Comparison of ENCODE assay signal across 9 mouse cellular contexts in genomic region chr1:119457993-119458605, GRCm38 (mm10). TPM values are rescaled to one million over a fixed set of nuclear protein-coding genes. Genes with fewer than 3 reads are reported as not detected.
DNase-seq lines count a peak whose midpoint lies in the region; ATAC-seq and TF ChIP-seq lines count a peak whose summit lies in the region.
"Had no signal": no experiment of that assay in that cellular context is flagged by ENCODE, and none has a peak within 500 bp of the region (broad histone marks: within the 10 kb centered on the region; RNA-seq: fewer than 3 reads in every experiment).

No protein-coding gene starts in this region.

- peak; percentile 62 for DNase-seq in CD4-positive helper T cell, adult 2 months (ENCODE audit: low read depth, low spot score)
- DNase-seq in embryo, embryonic 10 days (ENCODE audit: low spot score): peak; percentile 83
- DNase-seq in gastrocnemius, postnatal 25 days: peak; percentile 24
- DNase-seq in kidney, adult 9 months: peak; percentile 76
- DNase-seq in limb, embryonic 14.5 days (ENCODE audit: low spot score): peak; percentile 87
- peak; percentile 67 for DNase-seq in neural tube, embryonic 11.5 days (ENCODE audit: low spot score)
- peak; percentile 64 for DNase-seq in thymus, adult 2 months
- DNase-seq: liver, embryonic 13.5 days had no signal

- H3K27ac ChIP-seq in limb, embryonic 14.5 days (replicated peaks; ENCODE audit: low read depth, low read length): peak overlapping the region; percentile 38; the same call in 1 of the 2 replicates
- no peak overlapping the region for H3K27ac ChIP-seq in neural tube, embryonic 11.5 days (ENCODE audit: low read depth, low read length)
- H3K27ac ChIP-seq in thymus, adult 2 months (ENCODE audit: control insufficient read depth, insufficient read depth, low read length): no peak overlapping the region
- H3K27ac ChIP-seq: liver, embryonic 13.5 days had no signal

- no peak for TF ChIP-seq CTCF in thymus, adult 2 months (IDR thresholded peaks at IDR 0.05; ENCODE audit: borderline replicate concordance, control insufficient read depth, extremely low read depth, insufficient read depth, low read length, poor library complexity)

- 4% methylated on average over 10 of the region's 10 CpGs for WGBS in limb, embryonic 14.5 days
- WGBS in neural tube, embryonic 11.5 days: 18% methylated on average over 10 of the region's 10 CpGs
- WGBS in thymus, adult 2 months: 15% methylated on average over 10 of the region's 10 CpGs

- H3K27me3 ChIP-seq in limb, embryonic 14.5 days (ENCODE audit: control insufficient read depth, insufficient read depth, low read length): no peaks in the 10 kb centered on the region
- no peaks in the 10 kb centered on the region for H3K27me3 ChIP-seq in neural tube, embryonic 11.5 days (ENCODE audit: control insufficient read depth, insufficient read depth, low read length)
- no peaks in the 10 kb centered on the region for H3K27me3 ChIP-seq in thymus, adult 2 months (ENCODE audit: control insufficient read depth, insufficient read depth, low read length)

- ATAC-seq in activated CD4-positive, CD25-positive, alpha-beta regulatory T cell, adult 4 months: peak; percentile 61
- ATAC-seq in limb, embryonic 14.5 days (ENCODE audit: low FRiP score, low read depth): peak; percentile 62
- no peak for ATAC-seq in neural tube, embryonic 11.5 days (ENCODE audit: insufficient read depth, low FRiP score, low TSS enrichment)

- no peak overlapping the region for H3K4me3 ChIP-seq in limb, embryonic 14.5 days (replicated peaks; ENCODE audit: low read length)
- H3K4me3 ChIP-seq in neural tube, embryonic 11.5 days (ENCODE audit: low read depth, low read length): no peak overlapping the region
- H3K4me3 ChIP-seq in thymus, adult 2 months (ENCODE audit: control insufficient read depth, insufficient read depth, low read length): no peak overlapping the region
- H3K4me3 ChIP-seq: liver, embryonic 13.5 days had no signal

- no peaks in the 10 kb centered on the region for H3K9me3 ChIP-seq in limb, embryonic 14.5 days (ENCODE audit: control insufficient read depth, low read length)
- no peaks in the 10 kb centered on the region for H3K9me3 ChIP-seq in neural tube, embryonic 11.5 days (ENCODE audit: control insufficient read depth, low read length)
- H3K9me3 ChIP-seq: liver, embryonic 13.5 days had no signal

- no peaks in the 10 kb centered on the region for H3K36me3 ChIP-seq in limb, embryonic 14.5 days (ENCODE audit: control insufficient read depth, insufficient read depth, low read length)
- H3K36me3 ChIP-seq in neural tube, embryonic 11.5 days (ENCODE audit: control insufficient read depth, insufficient read depth, low read length): no peaks in the 10 kb centered on the region
- H3K36me3 ChIP-seq in thymus, adult 2 months (ENCODE audit: control insufficient read depth, insufficient read depth, low read length): no peaks in the 10 kb centered on the region
- H3K36me3 ChIP-seq: liver, embryonic 13.5 days had no signal

- no peak for TF ChIP-seq POLR2A in limb, embryonic 14.5 days (IDR thresholded peaks at IDR 0.05; ENCODE audit: borderline replicate concordance, extremely low read depth, insufficient read depth, insufficient read length)
- TF ChIP-seq POLR2A in thymus, adult 2 months (IDR thresholded peaks at IDR 0.05; ENCODE audit: control insufficient read depth, extremely low read depth, insufficient read depth, low read length, poor library complexity): no peak

- no peak overlapping the region for H3K9ac ChIP-seq in limb, embryonic 14.5 days (ENCODE audit: low read depth, low read length, severe bottlenecking)
- no peak overlapping the region for H3K9ac ChIP-seq in neural tube, embryonic 11.5 days (ENCODE audit: low read length)
- H3K9ac ChIP-seq: liver, embryonic 13.5 days had no signal

- peak overlapping the region; percentile 46 for H3K4me2 ChIP-seq in limb, embryonic 14.5 days (replicated peaks; ENCODE audit: low read depth, low read length, severe bottlenecking)
- no peak overlapping the region for H3K4me2 ChIP-seq in neural tube, embryonic 11.5 days (ENCODE audit: low read depth)

- peaks cover 18% of the 10 kb centered on the region for H3K4me1 ChIP-seq in limb, embryonic 14.5 days (ENCODE audit: control insufficient read depth, insufficient read depth, low read length)
- no peaks in the 10 kb centered on the region for H3K4me1 ChIP-seq in neural tube, embryonic 11.5 days (ENCODE audit: control insufficient read depth, insufficient read depth, low read length)
- H3K4me1 ChIP-seq in thymus, adult 2 months (replicated peaks; ENCODE audit: control insufficient read depth, insufficient read depth, low read length): peaks cover 10% of the 10 kb centered on the region
- H3K4me1 ChIP-seq: liver, embryonic 13.5 days had no signal

RNA-seq across cellular contexts. Expression of gene Inhbb, which starts 36.1 kb away (rescaled TPM):
- not detected for polyA plus RNA-seq in activated CD4-positive, CD25-positive, alpha-beta regulatory T cell, adult 4 months (2017; shearing (Covaris generic))
- total RNA-seq in gastrocnemius, postnatal 25 days (2021): 1 to 10 TPM in 1 of 2 experiments, under 1 TPM in 1; 0.87 to 1.7 TPM
- polyA plus RNA-seq in limb, embryonic 14.5 days (2012; rRNA removed): 2.8 and 2.9 TPM in 2 replicates
- 1.5 and 1.6 TPM in 2 replicates for polyA plus RNA-seq in limb, embryonic 14.5 days (2014; fragmentation: Nextera tagmentation; extraction: Ambion mirVana)
- polyA plus RNA-seq in neural tube, embryonic 11.5 days (2014; fragmentation: Nextera tagmentation; extraction: Ambion mirVana): 0.51 and 0.64 TPM in 2 replicates
- 2.5 and 3.6 TPM in 2 replicates for polyA plus RNA-seq in thymus, adult 2 months (2012; rRNA removed)

RNA-seq across cellular contexts. Expression of gene Ralb, which starts 46.5 kb away (rescaled TPM):
- polyA plus RNA-seq in activated CD4-positive, CD25-positive, alpha-beta regulatory T cell, adult 4 months (2017; shearing (Covaris generic)): 10 to 100 TPM; 12.2 to 14.2 TPM
- 10 to 100 TPM in 1 of 2 experiments, 1 to 10 TPM in 1; 7.7 to 10.4 TPM for total RNA-seq in gastrocnemius, postnatal 25 days (2021)
- 45.3 and 49.4 TPM in 2 replicates for polyA plus RNA-seq in limb, embryonic 14.5 days (2012; rRNA removed)
- 110 TPM in 2 replicates for polyA plus RNA-seq in limb, embryonic 14.5 days (2014; fragmentation: Nextera tagmentation; extraction: Ambion mirVana)
- polyA plus RNA-seq in neural tube, embryonic 11.5 days (2014; fragmentation: Nextera tagmentation; extraction: Ambion mirVana): 78.6 and 84.1 TPM in 2 replicates
- polyA plus RNA-seq in thymus, adult 2 months (2012; rRNA removed): 32.4 and 33.5 TPM in 2 replicates

Comparison
In these comparisons a context has a peak if more than half of its experiments do, and no peak if none do; other contexts are left out.
1. DNase-seq: peak in every context shown above with its lines; median percentile 87 in limb, embryonic 14.5 days; 83 in embryo, embryonic 10 days; 76 in kidney, adult 9 months; 67 in neural tube, embryonic 11.5 days; 64 in thymus, adult 2 months; 62 in CD4-positive helper T cell, adult 2 months; 24 in gastrocnemius, postnatal 25 days.